Mouse (Mus musculus): Measurements from ENCODE around the gene Gm10382.
A peak's percentile ranks its signal among the peaks of the same experiment; 100 is the strongest.

GRCm38 (mm10) chr5:125357543-125358269, 31.4 kb upstream of the Gm10382 start:
- 0 out of 2 replicates have a peak, but pooled peaks have one; percentile 7 for TF ChIP-seq TBP (IDR thresholded peaks at IDR 0.05; ENCODE audit: low read depth, low read length)
- no peak for TF ChIP-seq CTCF (IDR thresholded peaks at IDR 0.05 in 2 of 3, conservative IDR thresholded peaks at IDR 0.05 in 1 of 3; ENCODE audit: control insufficient read depth in 1 of 3, insufficient read depth in 1 of 3, low read depth in 2 of 3, low read length in 3 of 3, poor library complexity in 1 of 3, severe bottlenecking in 1 of 3)
- no peak for TF ChIP-seq POLR2AphosphoS2 (IDR thresholded peaks at IDR 0.05; ENCODE audit: low read length)
- TF ChIP-seq EP300 (IDR thresholded peaks at IDR 0.05; ENCODE audit: low read depth in 1 of 2, low read length in 2 of 2), result no peak
- no peak for TF ChIP-seq UBTF (IDR thresholded peaks at IDR 0.05; ENCODE audit: borderline replicate concordance, insufficient read depth, low read depth, low read length)
- no peak for TF ChIP-seq HCFC1 (IDR thresholded peaks at IDR 0.05; ENCODE audit: low read depth, low read length)
- TF ChIP-seq POLR2A (IDR thresholded peaks at IDR 0.05; ENCODE audit: control insufficient read depth in 1 of 2, insufficient read depth in 1 of 2, low read depth in 1 of 2, low read length in 2 of 2, poor library complexity in 1 of 2), result no peak
- TF ChIP-seq CHD2 (IDR thresholded peaks at IDR 0.05; ENCODE audit: low read length), result no peak
- no peak for TF ChIP-seq POLR2AphosphoS5 (IDR thresholded peaks at IDR 0.05; ENCODE audit: borderline replicate concordance, low read depth, low read length)
- no peak for TF ChIP-seq GATA1 (IDR thresholded peaks at IDR 0.05; ENCODE audit: low read depth, low read length)

Data from MEL (cell line).